Mouse (Mus musculus) E14TG2a.4 (cell line): ENCODE measurements around the gene Sypl.

Experiments
- CTCF ChIP-seq: conservative IDR thresholded peaks from 2 replicates; pipeline ENCODE4 v1.5.1; 2014; ENCODE audit warnings: low read length
- POU5F1 ChIP-seq: IDR thresholded peaks from 2 replicates; pipeline ENCODE4 v1.6.1; 2014; ENCODE audit warnings: low read length, borderline replicate concordance

DNA sequence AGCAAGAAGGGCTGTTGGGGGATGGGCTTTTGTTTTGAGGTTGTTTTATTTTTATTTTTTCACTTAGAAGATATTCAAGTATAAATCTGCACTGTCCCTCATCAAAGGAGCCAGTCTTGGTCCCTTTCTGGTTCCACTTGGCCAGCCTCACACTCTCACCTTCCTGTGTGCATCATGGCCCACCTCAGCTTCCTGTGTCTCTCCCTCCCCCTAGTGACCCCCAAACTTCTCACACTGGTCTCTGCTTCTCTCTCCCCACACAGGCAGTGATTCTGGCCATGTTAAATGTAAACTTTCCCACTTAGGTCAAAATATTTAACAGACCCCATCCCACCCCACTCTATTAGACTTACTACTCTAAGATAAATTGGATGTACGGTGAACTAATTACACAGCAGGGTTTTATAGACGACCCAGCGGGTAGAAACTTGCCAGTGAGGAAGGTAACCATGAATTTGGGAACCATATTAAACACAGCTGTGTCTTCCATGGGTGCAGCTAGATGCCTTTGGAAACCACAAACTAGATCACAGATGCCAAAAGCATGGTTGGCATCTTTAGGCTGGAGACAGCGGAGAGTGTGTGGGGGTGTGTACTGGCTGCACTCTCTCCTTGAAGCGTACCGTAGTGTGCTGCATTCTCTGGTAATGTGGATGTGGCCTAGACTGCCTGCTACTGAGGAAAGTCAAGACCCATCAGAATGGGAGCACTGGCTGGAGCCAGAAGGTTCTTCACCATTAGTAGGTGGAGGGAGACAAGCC, 55.7 kb downstream of the Sypl start:
- TF ChIP-seq CTCF (no peak), POU5F1 (no peak)
